Mouse (Mus musculus): ENCODE results near the gene Pnmal2. TPM values are rescaled to one million over a fixed set of nuclear protein-coding genes. Genes with fewer than 3 reads are reported as not detected.

The Pnmal2 gene
- 20.2 and 31.1 TPM in 2 replicates for polyA plus RNA-seq (2015; fragmentation: Nextera tagmentation; extraction: Ambion mirVana)

GRCm38 (mm10) chr7:16944061-16944807 lies at the start of gene Pnmal2:
Pnmal2 (plus strand) TSS chr7:16944682.
- Histone ChIP-seq H3K27me3 (peaks cover 41% of the 10 kb centered on the region), H3K9me3 (no peaks in the 10 kb centered on the region), H3K4me1 (peaks cover 68% of the 10 kb centered on the region), H3K36me3 (no peaks in the 10 kb centered on the region), H3K4me2 (peak within 1 kb of the TSS; percentile 81), H3K9ac (peak within 1 kb of the TSS; percentile 69), H3K27ac (peak within 1 kb of the TSS; percentile 69), H3K4me3 (peak within 1 kb of the TSS; percentile 64)
- peak; percentile 86 for ATAC-seq (ENCODE audit: insufficient number of reproducible peaks, low FRiP score, low TSS enrichment, low read depth)
- WGBS: 14% methylated on average over 36 of the region's 36 CpGs

DNA sequence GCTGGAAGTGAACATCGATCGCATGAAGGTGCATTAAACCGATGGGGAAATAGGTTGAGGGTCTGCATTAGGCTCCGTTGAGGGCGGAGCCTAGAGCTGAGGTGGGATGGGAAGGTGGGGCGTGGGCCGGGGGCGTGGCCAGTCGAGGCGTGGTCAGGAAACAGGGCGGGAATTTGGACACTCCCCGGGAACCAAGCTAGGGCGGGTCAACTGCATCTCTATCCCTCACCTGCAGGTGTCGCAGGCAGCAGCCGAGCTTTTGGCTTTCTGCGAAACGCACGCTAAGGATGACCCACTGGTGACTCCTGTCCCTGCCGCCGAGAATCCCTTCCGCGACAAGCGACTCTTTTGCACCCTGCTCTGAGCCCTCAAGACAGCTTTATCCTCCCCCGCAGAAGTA lies 49.5 kb upstream of the Pnmal2 start:
- H3K27me3 ChIP-seq: 0 out of 2 replicates have a peak, but pooled peaks cover 6% of the 10 kb centered on the region
- no peak overlapping the region for H3K9ac ChIP-seq
- peak overlapping the region; percentile 24 for H3K4me3 ChIP-seq
- ATAC-seq (ENCODE audit: insufficient number of reproducible peaks, low FRiP score, low TSS enrichment, low read depth): no peak
- H3K9me3 ChIP-seq: no peaks in the 10 kb centered on the region
- no peak overlapping the region for H3K27ac ChIP-seq
- peaks cover 53% of the 10 kb centered on the region for H3K4me1 ChIP-seq
- WGBS: 1% methylated on average over 24 of the region's 24 CpGs
- H3K4me2 ChIP-seq: peak overlapping the region; percentile 43
- no peaks in the 10 kb centered on the region for H3K36me3 ChIP-seq

DNA sequence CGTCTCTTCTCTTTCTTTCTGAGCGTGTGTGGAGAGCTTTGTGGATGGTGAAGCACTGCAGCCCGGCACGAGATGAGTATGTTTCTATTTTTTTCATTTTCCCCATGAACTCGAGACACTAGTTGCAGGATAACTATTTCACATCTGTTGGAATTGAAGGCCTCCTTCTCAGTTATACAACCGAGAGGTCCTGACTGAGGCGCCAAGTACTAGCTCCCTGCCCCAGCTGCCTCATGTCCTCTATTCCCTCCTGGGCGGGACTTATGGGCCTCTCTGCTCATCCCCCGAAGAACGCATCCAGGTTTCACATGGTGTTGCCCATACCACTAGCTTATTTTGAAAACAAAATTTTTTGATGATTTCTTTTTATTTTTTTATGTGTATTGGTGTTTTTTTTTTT lies 49.0 kb upstream of the Pnmal2 start:
- no peaks in the 10 kb centered on the region for H3K9me3 ChIP-seq
- H3K27me3 ChIP-seq: 0 out of 2 replicates have a peak, but pooled peaks cover 6% of the 10 kb centered on the region
- H3K4me3 ChIP-seq: peak overlapping the region; percentile 24; the same call in 1 of the 2 replicates
- no peak for ATAC-seq (ENCODE audit: insufficient number of reproducible peaks, low FRiP score, low TSS enrichment, low read depth)
- 33% methylated on average over 10 of the region's 10 CpGs for WGBS
- peak overlapping the region; percentile 43 for H3K4me2 ChIP-seq
- H3K36me3 ChIP-seq: no peaks in the 10 kb centered on the region
- H3K4me1 ChIP-seq: peaks cover 53% of the 10 kb centered on the region
- H3K9ac ChIP-seq: no peak overlapping the region
- H3K27ac ChIP-seq: no peak overlapping the region

DNA sequence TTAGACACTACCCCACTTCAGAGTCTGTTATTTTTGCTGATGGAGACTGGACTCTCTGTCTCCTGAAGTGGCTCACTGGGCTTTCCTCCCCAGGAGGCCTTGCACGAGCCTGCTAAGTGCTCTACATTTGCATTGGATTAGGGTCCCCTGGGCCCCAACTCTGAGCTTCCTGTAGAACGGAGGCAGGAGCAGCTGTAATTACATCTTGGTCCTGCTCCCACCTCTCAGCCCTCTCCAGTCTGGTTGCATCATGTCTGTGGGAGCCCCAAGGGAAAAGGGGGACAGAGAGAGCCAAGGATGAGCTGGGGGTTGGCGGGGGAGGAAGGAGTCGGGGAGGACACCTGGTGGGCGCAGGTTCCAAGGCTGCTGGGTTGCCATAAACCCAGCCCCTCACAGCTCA lies 44.0 kb upstream of the Pnmal2 start:
- Histone ChIP-seq H3K4me2 (no peak overlapping the region), H3K9ac (no peak overlapping the region), H3K9me3 (no peaks in the 10 kb centered on the region), H3K4me1 (peaks cover 21% of the 10 kb centered on the region), H3K27me3 (no peaks in the 10 kb centered on the region), H3K27ac (no peak overlapping the region), H3K36me3 (no peaks in the 10 kb centered on the region), H3K4me3 (no peak overlapping the region)
- 25% methylated on average over 5 of the region's 5 CpGs for WGBS
- ATAC-seq (ENCODE audit: insufficient number of reproducible peaks, low FRiP score, low TSS enrichment, low read depth): no peak

GRCm38 (mm10) chr7:16903439-16903955 lies 41.0 kb upstream of the Pnmal2 start:
- H3K27me3 ChIP-seq: no peaks in the 10 kb centered on the region
- no peak overlapping the region for H3K4me2 ChIP-seq
- no peak overlapping the region for H3K9ac ChIP-seq
- no peak overlapping the region for H3K4me3 ChIP-seq
- H3K9me3 ChIP-seq: no peaks in the 10 kb centered on the region
- no peaks in the 10 kb centered on the region for H3K36me3 ChIP-seq
- 76% methylated on average over 2 of the region's 2 CpGs for WGBS
- no peak for ATAC-seq (ENCODE audit: insufficient number of reproducible peaks, low FRiP score, low TSS enrichment, low read depth)
- no peak overlapping the region for H3K27ac ChIP-seq
- H3K4me1 ChIP-seq: peaks cover 44% of the 10 kb centered on the region

GRCm38 (mm10) chr7:16904120-16904675 lies 40.3 kb upstream of the Pnmal2 start:
- Histone ChIP-seq H3K27me3 (no peaks in the 10 kb centered on the region), H3K4me1 (peaks cover 50% of the 10 kb centered on the region)

GRCm38 (mm10) chr7:16905491-16906021 lies 38.9 kb upstream of the Pnmal2 start:
- H3K27ac ChIP-seq: peak overlapping the region; percentile 44; the same call in 1 of the 2 replicates
- H3K9ac ChIP-seq: no peak overlapping the region
- no peaks in the 10 kb centered on the region for H3K36me3 ChIP-seq
- H3K4me1 ChIP-seq: peaks cover 49% of the 10 kb centered on the region
- H3K4me2 ChIP-seq: no peak overlapping the region
- no peaks in the 10 kb centered on the region for H3K27me3 ChIP-seq
- ATAC-seq (ENCODE audit: insufficient number of reproducible peaks, low FRiP score, low TSS enrichment, low read depth): no peak
- no peaks in the 10 kb centered on the region for H3K9me3 ChIP-seq
- H3K4me3 ChIP-seq: no peak overlapping the region
- 45% methylated on average over 9 of the region's 9 CpGs for WGBS

More at GRCm38 (mm10) chr7:16904120-16904675, 40.3 kb upstream of the Pnmal2 start:
- H3K27ac ChIP-seq: no peak overlapping the region
- H3K9me3 ChIP-seq: no peaks in the 10 kb centered on the region
- H3K4me3 ChIP-seq: no peak overlapping the region
- no peak overlapping the region for H3K4me2 ChIP-seq
- WGBS: 46% methylated on average over 8 of the region's 10 CpGs
- H3K9ac ChIP-seq: no peak overlapping the region
- H3K36me3 ChIP-seq: no peaks in the 10 kb centered on the region
- no peak for ATAC-seq (ENCODE audit: insufficient number of reproducible peaks, low FRiP score, low TSS enrichment, low read depth)

GRCm38 (mm10) chr7:16906281-16906680 lies 38.2 kb upstream of the Pnmal2 start, which contains the start of gene Ptgir:
Ptgir (plus strand) TSS chr7:16906490.
- Histone ChIP-seq H3K9me3 (no peaks in the 10 kb centered on the region), H3K4me3 (no peak within 1 kb of the TSS), H3K27ac (peak within 1 kb of the TSS; percentile 44; the same call in 1 of the 2 replicates), H3K4me2 (peak within 1 kb of the TSS; percentile 10; the same call in 1 of the 2 replicates), H3K27me3 (no peaks in the 10 kb centered on the region), H3K36me3 (no peaks in the 10 kb centered on the region), H3K4me1 (peaks cover 47% of the 10 kb centered on the region), H3K9ac (no peak within 1 kb of the TSS)
- 5% methylated on average over 6 of the region's 6 CpGs for WGBS
- no peak for ATAC-seq (ENCODE audit: insufficient number of reproducible peaks, low FRiP score, low TSS enrichment, low read depth)

- Histone ChIP-seq H3K9me3 (no peaks in the 10 kb centered on the region), H3K36me3 (no peaks in the 10 kb centered on the region), H3K4me3 (no peak overlapping the region), H3K9ac (no peak overlapping the region), H3K4me1 (peaks cover 43% of the 10 kb centered on the region), H3K27me3 (no peaks in the 10 kb centered on the region), H3K27ac (no peak overlapping the region), H3K4me2 (peak overlapping the region; percentile 10)
- ATAC-seq (ENCODE audit: insufficient number of reproducible peaks, low FRiP score, low TSS enrichment, low read depth): no peak
- 90% methylated on average over 41 of the region's 41 CpGs for WGBS
Measured at GRCm38 (mm10) chr7:16906889-16907559, 37.5 kb upstream of the Pnmal2 start.

- ATAC-seq (ENCODE audit: insufficient number of reproducible peaks, low FRiP score, low TSS enrichment, low read depth): no peak
- H3K4me1 ChIP-seq: peaks cover 47% of the 10 kb centered on the region
Measured at GRCm38 (mm10) chr7:16907842-16908241, 36.6 kb upstream of the Pnmal2 start.

GRCm38 (mm10) chr7:16908367-16908766 lies 36.1 kb upstream of the Pnmal2 start:
- 41% methylated on average over 11 of the region's 11 CpGs for WGBS
- Histone ChIP-seq H3K4me1 (peaks cover 47% of the 10 kb centered on the region), H3K4me2 (peak overlapping the region; percentile 3; the same call in 1 of the 2 replicates), H3K9ac (no peak overlapping the region), H3K27me3 (no peaks in the 10 kb centered on the region), H3K9me3 (no peaks in the 10 kb centered on the region), H3K27ac (no peak overlapping the region), H3K4me3 (0 out of 2 replicates have a peak overlapping the region, but pooled peaks have one; percentile 8), H3K36me3 (no peaks in the 10 kb centered on the region)
- no peak for ATAC-seq (ENCODE audit: insufficient number of reproducible peaks, low FRiP score, low TSS enrichment, low read depth)

More at GRCm38 (mm10) chr7:16907842-16908241, 36.6 kb upstream of the Pnmal2 start:
- Histone ChIP-seq H3K27me3 (no peaks in the 10 kb centered on the region), H3K4me2 (peak overlapping the region; percentile 10; the same call in 1 of the 2 replicates), H3K9me3 (no peaks in the 10 kb centered on the region), H3K9ac (no peak overlapping the region), H3K36me3 (no peaks in the 10 kb centered on the region), H3K4me3 (0 out of 2 replicates have a peak overlapping the region, but pooled peaks have one; percentile 8), H3K27ac (no peak overlapping the region)
- 76% methylated on average over 7 of the region's 7 CpGs for WGBS
